Mouse (Mus musculus): ENCODE data around the gene Haghl. TPM values are rescaled to one million over a fixed set of nuclear protein-coding genes. Genes with fewer than 3 reads are reported as not detected.
"Not testable (repeated sequence)": the region's sequence is repeated elsewhere in the genome, so short reads cannot be mapped to it uniquely, and the experiment has no call there.

Gene Haghl
- total RNA-seq, 1 experiment from 2014 or later = 21.5 TPM

DNA sequence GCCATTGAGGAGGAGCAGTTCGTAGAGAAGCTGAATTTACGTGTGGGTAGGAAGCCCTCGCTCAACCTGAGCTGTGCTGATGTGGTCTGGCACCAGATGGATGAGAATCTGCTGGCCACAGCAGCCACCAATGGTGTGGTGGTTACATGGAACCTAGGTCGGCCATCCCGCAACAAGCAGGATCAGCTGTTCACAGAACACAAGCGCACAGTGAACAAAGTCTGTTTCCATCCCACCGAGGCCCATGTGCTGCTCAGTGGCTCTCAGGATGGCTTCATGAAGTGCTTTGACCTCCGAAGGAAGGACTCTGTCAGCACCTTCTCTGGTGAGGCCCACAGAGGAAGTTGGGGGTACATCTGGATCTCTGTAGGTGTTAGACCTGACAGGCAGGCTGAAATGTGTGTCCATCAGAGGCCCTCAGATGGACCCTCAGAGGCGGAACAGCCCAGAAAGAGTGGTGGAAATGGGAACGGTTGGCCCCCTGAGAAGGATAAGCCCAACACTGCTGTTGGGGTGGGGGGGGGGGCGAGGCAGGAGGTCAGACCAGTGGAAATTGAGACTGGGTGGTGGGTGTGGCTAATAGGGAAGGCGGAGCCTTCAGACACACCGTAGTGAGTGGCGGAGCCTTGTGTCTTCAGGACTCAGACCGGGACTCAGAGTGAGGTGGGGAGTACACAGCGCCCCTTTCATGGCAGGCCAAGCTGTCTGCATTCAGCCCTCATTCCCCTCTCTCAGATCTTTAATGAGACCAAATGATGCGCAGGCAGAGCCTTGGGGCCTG, 39.1 kb upstream of the Haghl start:
- ATAC-seq (ENCODE audit: extremely low read depth, insufficient number of reproducible peaks, low FRiP score, poor library complexity, severe bottlenecking) = no peak

DNA sequence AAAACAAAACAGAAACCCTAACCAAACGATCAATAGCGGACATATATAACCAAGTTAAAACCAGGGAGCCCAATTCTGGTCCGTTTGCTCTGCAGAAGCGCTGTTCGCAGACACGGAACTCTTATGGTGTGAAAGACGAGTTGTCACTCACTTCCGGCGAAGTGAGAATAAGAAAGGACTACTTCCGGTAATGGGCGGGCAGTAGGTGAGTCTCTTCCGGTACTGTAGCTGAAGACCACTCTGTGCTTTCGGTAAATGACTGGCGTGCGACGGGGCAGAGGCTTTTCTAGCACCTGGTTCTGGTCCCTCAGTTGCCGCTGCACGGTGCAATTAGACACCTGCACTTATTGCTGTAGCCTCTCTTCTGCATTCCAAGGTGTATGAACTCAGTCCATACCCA, 38.0 kb upstream of the Haghl start, which contains the start of gene Wdr24:
Wdr24 (plus strand) TSS at position 176 of the 400 bp plus-strand sequence.
- peak; percentile 76 for ATAC-seq (ENCODE audit: extremely low read depth, insufficient number of reproducible peaks, low FRiP score, poor library complexity, severe bottlenecking)

DNA sequence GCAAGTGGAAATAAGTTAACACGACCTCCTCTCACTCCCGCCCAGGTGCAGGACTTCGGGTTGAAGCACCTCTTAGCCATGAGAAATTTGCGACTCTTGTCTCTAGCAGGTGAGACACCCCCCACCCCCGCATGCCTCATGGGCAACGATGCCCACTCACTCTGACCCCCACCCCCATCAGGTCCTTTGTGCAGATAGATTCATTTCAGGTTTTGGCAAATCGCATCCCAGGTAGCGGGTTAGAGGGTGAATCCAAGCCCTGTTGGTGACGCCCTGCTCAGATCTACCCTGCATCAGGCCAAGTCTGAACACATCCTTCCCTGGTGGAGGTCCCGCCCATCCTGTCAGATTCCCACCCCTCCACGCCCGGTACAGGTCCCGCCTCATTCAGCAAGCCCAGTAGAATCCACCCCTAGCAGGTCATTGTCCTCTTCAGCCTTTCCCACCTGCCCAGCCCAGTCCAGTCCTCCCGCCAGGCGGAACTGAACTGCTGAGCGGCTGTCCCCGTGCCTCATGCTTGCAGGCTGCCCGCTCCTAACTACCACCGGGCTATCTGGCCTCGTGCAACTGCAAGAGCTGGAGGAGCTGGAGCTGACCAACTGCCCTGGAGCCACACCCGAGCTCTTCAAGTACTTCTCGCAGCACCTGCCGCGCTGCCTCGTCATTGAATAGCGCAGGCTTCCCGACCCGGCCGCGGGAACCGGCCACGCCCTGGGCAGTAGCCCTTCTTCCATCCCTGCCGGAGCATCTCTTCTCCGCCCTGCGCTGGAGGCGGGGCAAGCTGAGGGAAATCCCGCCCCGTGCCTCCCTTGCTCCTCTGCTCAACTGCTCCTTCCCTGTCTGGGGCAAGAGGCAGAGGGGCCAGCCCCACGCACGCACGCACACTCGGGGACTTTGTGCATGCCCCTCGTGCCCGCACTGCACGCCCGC, 33.6 kb upstream of the Haghl start:
- no peak for ATAC-seq (ENCODE audit: extremely low read depth, insufficient number of reproducible peaks, low FRiP score, poor library complexity, severe bottlenecking)

DNA sequence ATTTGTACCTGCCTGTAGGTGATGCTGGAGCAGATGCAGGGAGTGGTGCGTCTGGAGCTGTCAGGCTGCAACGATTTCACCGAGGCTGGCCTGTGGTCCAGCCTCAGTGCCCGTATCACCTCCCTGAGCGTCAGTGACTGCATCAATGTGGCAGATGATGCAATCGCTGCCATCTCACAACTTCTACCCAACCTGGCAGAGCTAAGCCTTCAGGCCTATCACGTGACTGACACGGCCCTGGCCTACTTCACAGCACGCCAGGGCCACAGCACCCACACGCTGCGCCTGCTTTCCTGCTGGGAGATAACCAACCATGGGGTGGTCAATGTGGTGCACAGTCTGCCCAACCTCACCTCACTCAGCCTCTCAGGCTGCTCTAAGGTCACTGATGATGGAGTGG, 32.2 kb upstream of the Haghl start:
- no peak for ATAC-seq (ENCODE audit: extremely low read depth, insufficient number of reproducible peaks, low FRiP score, poor library complexity, severe bottlenecking)

DNA sequence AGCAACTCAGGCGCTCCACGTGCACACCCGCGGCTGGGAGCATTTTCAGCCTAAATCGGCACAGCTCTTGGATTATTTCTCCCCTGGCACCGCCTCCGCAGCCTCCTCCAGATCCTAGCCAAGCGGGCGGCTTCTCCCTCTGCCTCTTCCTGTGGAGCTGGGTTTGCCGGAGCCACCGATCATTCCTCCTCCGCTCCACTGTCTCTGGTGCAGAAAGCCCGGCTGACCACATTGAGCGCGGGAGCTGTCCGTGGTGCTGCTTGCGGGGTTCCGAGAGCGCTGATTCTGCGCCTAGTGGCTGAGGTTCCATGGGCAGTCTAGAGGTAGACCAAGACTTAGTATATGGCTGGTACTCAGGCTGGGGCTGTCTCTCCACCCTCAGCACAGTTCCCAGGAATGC, 28.0 kb upstream of the Haghl start:
- ATAC-seq (ENCODE audit: extremely low read depth, insufficient number of reproducible peaks, low FRiP score, poor library complexity, severe bottlenecking) = peak; percentile 54

DNA sequence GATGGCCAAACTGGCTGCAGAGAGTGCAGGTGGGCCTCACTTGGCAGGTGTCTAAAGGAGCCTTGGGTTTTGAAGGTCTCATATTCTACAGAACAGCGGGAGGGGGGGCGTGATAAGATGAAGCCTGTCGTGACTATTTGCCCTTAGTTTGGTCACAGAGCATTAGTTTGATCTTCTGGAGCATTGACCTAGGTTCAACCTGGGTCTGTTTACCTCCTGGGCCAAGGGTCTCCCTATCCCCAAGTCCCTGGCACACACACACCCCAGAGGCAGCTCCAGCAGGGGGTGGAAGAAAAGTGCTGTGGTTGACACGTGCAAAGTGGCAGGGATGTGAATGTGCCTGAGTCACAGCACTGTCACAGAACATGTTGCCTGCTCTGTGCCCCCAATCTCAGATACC, 25.4 kb upstream of the Haghl start:
- no peak for ATAC-seq (ENCODE audit: extremely low read depth, insufficient number of reproducible peaks, low FRiP score, poor library complexity, severe bottlenecking)

DNA sequence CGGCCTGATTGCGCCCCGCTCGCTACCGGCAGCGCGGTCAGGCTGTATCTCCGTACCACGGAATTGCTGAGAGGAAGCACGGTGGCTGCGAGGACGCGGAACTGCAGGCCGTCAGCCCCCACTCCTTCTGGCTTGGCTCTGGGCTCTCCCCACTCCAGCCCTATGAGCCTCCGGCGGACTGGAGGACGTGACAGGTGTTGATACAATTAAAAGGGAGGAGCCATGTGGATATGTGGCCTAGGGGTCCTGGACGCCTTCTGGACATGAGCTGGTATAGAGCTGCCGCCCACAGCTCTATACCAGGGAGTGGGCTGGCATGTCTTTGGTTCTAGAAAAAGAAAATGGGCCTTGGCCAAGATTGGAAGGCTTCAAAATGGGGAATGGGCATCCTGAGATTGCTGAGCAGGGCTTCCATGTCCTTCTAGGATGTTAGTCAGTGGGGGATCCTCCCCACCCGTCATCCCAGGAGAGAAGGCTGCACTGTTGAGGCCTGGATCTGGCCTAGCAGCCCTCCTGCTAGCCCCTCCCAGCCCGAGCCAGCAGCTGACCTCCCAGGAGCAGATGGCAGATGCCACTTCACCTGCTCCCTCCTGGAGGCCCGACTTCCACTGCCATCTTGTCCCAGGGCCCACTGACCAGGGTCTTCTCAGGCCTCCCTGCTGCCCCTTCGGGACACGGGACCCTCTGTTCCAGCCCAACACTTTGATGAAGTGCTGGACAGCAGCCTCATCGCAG, 24.3 kb upstream of the Haghl start:
- no peak for ATAC-seq (ENCODE audit: extremely low read depth, insufficient number of reproducible peaks, low FRiP score, poor library complexity, severe bottlenecking)

DNA sequence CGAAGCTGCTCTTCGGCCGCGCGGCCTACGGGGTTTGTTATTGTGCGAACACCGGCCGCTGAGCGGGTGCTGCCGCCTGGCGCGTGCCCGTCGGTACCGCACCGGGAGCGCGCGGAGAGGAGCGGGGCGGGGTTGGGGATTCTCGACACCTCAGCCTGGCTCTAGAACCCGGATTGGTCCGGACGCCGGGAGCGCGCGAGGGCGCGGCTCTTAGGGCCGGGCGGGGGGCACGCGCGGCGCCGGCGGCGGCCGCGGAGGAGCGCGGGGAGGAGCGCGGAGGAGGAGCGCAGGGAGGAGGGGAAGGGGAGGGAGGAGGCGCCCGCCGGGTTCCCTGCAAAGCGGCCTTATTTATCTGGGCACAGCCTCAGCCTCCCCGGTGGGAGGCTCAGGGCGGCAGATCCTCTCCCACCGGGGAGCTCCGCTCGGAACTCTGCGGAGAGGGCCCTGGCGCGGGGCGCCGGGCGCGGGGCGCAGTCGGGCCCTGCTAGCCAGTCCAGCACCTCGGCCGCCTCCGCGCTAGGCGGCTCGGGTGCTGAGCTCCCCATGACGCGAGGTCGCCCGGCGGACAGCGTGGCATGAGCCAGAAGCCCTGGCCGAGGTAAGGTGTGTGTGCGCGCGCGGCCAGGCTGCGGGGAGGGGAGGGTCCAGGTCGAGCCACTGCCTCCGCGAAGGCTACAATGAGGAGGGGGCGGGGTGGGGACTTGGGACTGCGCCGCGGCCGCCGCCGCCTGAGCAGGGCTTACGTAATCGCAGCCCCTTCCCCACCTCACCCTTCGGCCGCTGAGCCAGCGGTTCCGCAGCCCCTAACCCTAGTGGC, 23.5 kb upstream of the Haghl start, which contains the start of gene Fbxl16:
Fbxl16 (plus strand) TSS at position 297 of the 817 bp plus-strand sequence.
- ATAC-seq (ENCODE audit: extremely low read depth, insufficient number of reproducible peaks, low FRiP score, poor library complexity, severe bottlenecking) = no peak

DNA sequence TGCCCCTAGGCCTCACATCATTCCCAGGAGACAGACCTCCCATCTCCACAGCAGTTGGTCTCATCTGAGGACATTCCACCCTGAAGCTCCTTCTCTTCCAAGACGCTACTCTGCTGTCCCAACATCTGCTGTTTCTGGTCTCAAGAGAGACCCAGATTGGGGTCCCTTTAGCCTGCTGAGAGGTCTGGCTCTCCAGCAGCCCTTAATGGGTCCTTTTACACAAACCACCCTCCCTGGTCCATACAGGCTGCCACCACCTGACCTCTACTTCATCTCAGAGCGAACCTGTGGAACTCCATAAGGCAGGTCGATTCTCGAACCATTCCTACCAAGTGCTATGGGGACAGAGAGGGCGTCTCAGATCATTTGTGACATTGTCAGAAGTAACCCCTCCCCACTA, 22.6 kb upstream of the Haghl start:
- no peak for ATAC-seq (ENCODE audit: extremely low read depth, insufficient number of reproducible peaks, low FRiP score, poor library complexity, severe bottlenecking)

DNA sequence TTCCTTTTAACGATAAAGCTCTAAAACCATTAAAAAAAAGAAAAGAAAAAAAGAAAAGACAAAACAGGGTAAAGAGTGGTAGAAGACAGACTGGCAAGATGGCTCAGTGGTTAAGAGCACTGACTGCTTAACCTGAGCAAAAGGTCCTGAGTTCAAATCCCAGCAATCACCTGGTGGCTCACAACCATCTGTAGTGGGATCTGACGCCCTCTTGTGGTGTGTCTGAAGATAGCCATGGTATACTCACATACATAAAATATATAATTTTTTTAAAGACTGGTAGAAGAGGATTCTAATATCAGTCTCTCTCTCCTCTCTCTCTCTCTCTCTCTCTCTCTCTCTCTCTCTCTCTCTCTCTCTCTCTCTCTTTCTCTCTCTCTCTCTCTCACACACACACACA, 22.0 kb upstream of the Haghl start:
- ATAC-seq (ENCODE audit: extremely low read depth, insufficient number of reproducible peaks, low FRiP score, poor library complexity, severe bottlenecking) = not testable (repeated sequence)

DNA sequence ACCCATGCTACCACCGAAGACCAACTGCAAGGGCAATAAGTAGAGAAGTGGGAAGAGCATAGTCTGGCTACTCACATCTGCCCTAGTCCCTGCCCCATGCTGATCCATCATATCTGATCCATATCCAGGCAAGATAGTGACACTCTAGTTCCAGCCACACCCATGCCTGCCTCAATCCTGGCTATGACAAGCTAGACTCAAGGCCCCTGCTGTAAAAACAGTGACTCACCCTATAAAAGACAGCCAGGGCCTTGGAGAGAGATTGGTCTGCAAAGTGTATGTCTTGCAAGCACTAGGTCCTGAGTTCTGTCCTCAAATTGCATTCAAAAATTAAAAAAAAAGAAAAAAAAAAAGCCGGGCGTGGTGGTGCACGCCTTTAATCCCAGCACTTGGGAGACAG, 21.0 kb upstream of the Haghl start:
- ATAC-seq (ENCODE audit: extremely low read depth, insufficient number of reproducible peaks, low FRiP score, poor library complexity, severe bottlenecking) = no peak

DNA sequence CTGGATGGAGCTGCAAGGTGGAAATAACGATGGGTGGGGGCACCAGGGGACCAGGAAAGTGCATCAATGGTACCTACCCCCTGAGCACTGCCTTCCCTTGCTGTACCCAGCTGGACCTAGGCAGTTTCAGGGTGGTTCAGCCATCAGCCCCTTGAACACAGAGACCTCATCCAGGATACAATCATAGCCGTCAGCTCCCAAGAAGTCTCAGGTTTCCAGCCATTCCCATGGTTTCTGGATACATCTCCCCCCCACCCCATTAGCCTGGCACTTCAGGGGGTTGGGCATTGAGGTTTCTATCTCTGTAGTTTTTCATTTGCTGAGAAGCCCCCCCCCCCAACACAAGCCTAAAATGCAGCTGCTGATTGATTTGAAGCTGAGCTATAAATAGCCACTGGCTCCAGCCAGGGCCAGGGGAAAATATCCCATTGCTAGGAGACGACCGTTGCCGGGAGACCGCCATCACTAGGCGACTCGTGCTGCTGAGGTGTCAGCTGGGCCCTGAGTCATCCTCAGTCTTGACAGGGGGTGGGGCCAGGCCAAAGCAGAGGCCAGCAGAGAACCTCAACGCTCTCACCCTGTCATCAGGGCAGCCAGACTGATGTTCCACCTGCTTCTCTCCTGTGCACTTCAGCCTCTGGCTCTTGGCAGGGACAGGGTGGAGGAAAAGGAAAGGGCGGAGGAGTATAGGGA, 17.5 kb upstream of the Haghl start:
- ATAC-seq (ENCODE audit: extremely low read depth, insufficient number of reproducible peaks, low FRiP score, poor library complexity, severe bottlenecking) = no peak

DNA sequence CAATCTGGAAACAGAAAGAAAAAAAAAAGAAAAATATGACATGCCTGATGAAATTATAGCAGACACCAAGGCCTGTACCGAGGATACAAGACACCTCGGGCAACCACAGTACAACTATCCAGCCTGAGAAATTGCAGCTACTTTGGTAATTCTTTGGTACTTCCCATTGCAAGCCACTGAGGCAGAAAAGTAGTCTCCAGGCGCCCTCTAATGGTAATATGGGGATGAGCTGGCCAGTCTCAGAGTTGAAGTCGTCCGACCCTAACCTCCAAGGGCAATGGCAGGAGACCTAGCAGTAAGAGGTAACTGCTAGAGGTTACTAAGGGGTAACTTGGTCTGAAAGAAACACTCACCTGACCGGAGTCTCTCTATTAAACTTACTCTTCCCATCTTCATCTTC, 15.6 kb upstream of the Haghl start:
- ATAC-seq (ENCODE audit: extremely low read depth, insufficient number of reproducible peaks, low FRiP score, poor library complexity, severe bottlenecking) = peak; percentile 88

DNA sequence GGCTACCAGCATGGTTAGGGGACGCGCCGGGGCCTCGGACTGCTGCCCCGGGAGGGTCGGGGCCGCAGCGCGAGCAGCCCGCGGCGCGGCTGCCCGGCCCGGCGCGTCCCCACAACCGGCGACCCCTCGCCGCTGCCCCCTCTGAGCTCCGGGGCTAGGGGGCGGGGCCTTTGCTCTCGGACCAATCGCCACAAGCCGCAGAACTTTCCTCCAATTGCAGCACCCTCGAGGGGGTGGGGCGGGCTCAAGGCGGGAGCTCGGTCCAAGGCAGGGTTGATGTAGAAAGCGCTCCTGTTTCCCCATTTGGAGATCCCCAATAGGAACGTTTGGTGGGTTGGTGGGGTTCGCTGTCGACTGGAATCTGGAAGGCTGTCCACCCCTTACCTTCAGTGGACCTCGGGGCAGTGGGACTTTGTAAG, 11.5 kb upstream of the Haghl start, which contains the start of gene Metrn:
Metrn (minus strand) TSS at position 186 of the 419 bp plus-strand sequence.
- ATAC-seq (ENCODE audit: extremely low read depth, insufficient number of reproducible peaks, low FRiP score, poor library complexity, severe bottlenecking) = peak; percentile 59; the same call in 1 of the 2 replicates

DNA sequence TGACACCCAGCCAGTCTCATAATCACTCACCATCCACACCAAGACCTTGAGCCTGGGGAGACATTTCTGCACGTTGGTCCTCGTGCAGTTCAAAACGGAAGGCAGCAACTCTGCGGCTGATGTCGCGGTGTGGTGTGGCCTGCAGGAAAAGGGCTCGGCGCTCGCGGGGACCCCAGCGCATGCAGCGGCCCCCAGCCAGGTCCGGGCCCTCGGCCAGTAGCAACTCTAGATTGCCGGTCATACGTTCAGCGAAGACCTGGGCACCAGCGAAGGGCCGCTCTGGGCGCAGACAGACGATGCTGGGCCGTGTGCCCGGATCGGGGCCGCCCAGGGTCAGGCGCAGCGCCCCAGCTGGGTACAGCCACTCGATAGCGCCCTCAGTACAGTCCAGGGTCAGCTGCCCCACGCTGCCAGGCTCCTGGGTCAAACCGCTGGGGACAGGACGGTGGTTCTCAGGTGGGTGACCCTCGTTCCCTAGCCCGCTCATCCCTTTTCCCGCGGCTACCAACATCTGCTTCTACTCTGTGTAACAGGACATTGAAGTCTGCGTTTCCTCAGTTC, 10.8 kb upstream of the Haghl start:
- ATAC-seq (ENCODE audit: extremely low read depth, insufficient number of reproducible peaks, low FRiP score, poor library complexity, severe bottlenecking) = no peak

DNA sequence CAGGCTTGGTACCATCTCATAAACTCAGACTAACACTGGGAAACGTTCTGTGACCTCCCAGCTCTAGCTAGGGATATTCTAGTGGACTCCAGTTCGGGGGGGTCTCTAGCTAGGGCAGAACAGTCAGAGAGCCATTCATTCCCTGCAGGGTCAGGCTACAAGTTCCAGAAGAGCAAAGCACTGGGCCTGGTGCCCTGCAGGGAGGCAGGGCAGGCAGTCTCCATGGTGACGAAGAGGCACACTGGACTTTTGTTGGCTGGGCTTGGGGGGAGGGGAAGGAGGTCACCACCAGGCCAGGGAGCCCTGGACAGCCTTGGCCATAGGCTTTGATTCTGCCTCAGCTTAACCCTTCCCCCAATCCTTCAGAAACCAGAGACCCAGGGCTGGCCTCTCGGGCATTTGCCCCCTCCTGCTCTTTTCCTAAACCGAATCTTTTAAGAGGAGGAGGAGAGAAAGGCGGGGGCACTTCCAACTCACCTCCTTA, 10.2 kb upstream of the Haghl start, which contains the start of gene AC134908.4:
AC134908.4 (minus strand) TSS at position 51 of the 484 bp plus-strand sequence.
- ATAC-seq (ENCODE audit: extremely low read depth, insufficient number of reproducible peaks, low FRiP score, poor library complexity, severe bottlenecking) = no peak

DNA sequence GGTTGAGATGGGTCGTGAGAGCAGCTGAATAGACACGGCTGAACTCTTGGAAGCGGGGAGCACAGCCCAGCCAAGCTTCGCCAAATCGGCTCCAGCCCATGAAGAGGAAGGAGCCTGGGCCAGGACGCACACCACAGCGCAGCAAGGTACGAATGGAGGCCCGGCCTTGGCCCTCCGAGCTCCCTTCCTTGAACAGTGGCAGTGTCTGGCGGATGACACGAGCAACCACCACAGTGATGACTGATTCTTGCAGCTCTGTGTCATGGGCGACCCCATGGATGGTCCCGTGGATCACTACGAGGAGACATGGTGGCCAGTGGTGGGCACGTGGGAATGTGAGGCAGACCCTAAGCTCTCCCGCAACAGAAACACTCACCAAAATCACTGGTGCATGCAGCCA, 9.5 kb upstream of the Haghl start:
- ATAC-seq (ENCODE audit: extremely low read depth, insufficient number of reproducible peaks, low FRiP score, poor library complexity, severe bottlenecking) = no peak

Measured in neutrophil, adult 5-6 weeks (primary cell).